Mouse (Mus musculus) ES-Bruce4 (cell line): ENCODE results near the gene Ccdc69.

Experiments
- CTCF ChIP-seq: IDR thresholded peaks from one replicate; pipeline ENCODE4 v1.8.1; 2011; ENCODE audit warnings: low read depth, low read length
- EP300 ChIP-seq: IDR thresholded peaks from 2 replicates; pipeline ENCODE4 v1.6.1; 2011; ENCODE audit warnings: low read depth, low read length; ENCODE audit not compliant: insufficient read depth
- POLR2A ChIP-seq: IDR thresholded peaks from one replicate; pipeline ENCODE4 v1.8.1; 2011; ENCODE audit warnings: low read length; ENCODE audit not compliant: insufficient read depth

DNA sequence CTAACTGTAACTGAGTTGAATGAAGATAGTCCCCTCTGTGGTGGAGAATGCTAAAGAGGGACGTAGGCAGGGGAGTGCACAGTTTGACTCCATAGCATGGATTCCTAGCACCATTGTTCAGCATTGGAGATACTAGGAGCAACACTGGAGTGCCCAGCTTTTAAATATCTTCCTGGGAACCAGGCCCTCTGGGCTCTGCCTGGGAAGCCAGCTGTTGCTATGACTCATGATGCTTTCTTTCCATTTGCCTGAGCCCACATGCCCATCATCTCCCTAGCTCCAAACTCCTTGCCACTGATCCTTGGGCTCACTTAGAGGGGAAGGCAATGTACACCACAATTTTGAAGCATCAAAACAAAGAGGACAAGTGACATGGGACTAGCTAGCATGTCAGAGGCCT, 61.2 kb downstream of the Ccdc69 start:
- TF ChIP-seq EP300 (no peak), CTCF (no peak), POLR2A (no peak)
